Mouse (Mus musculus): ENCODE measurements around the gene Cyth4. TPM values are rescaled to one million over a fixed set of nuclear protein-coding genes. Genes with fewer than 3 reads are reported as not detected.

Gene Cyth4
- polyA plus RNA-seq, 1 experiment, result 14.0 TPM

DNA sequence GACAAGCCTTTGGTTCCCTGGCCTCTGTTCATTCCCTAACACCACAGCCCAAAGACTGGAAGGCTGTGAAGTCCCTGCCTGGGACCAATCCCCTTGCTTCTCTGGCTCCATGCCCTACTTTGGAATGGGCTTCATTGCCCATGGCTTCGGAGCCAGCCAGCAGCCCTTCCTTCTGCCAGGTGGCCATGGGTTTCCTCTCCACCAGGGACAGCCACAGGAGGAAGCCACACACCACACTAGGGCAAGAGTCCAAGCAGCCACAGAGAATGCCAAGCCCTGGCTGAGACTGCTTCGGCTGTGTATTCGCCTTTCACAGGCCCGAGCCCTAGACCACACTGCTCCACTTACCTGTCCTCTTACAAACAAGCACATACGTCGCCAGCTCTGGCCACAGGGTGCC lies 9.2 kb downstream of the Cyth4 start:
- no peak overlapping the region for H3K27ac ChIP-seq (ENCODE audit: insufficient read depth, low read length)
- TF ChIP-seq POLR2A (IDR thresholded peaks at IDR 0.05; ENCODE audit: extremely low read depth, insufficient read depth, low read length), result no peak

DNA sequence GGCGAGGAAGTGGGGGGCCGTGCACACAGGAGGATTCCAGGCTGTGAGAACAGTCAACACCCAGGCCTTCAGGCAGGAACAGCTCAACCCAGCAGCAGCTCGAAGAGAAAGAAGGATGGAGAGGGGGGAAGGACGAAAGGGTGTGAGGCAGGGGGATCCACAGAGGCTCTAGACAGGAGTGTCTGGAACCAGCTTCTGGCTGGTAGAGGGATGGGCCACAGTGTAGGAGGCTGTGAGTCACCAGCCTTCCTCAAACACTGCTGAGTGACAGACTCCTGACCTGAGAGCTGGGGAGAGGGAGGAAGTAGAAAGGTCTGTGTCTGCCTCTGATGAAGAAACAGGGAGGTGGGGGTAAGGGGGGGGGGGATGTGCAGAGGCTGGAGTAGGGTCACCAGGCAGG lies 10.6 kb downstream of the Cyth4 start:
- TF ChIP-seq POLR2A (IDR thresholded peaks at IDR 0.05; ENCODE audit: extremely low read depth, insufficient read depth, low read length) (no peak), CTCF (IDR thresholded peaks at IDR 0.05; ENCODE audit: extremely low read depth, insufficient read depth, low read length) (no peak)
- Histone ChIP-seq H3K4me3 (ENCODE audit: insufficient read depth, low read length) (no peak overlapping the region), H3K4me1 (ENCODE audit: control insufficient read depth, insufficient read depth, low read length) (peaks cover 4% of the 10 kb centered on the region)

More for the DNA sequence above, 9.2 kb downstream of the Cyth4 start:
- no peak overlapping the region for H3K4me3 ChIP-seq (ENCODE audit: insufficient read depth, low read length)
- peaks cover 2% of the 10 kb centered on the region for H3K4me1 ChIP-seq (ENCODE audit: control insufficient read depth, insufficient read depth, low read length)

DNA sequence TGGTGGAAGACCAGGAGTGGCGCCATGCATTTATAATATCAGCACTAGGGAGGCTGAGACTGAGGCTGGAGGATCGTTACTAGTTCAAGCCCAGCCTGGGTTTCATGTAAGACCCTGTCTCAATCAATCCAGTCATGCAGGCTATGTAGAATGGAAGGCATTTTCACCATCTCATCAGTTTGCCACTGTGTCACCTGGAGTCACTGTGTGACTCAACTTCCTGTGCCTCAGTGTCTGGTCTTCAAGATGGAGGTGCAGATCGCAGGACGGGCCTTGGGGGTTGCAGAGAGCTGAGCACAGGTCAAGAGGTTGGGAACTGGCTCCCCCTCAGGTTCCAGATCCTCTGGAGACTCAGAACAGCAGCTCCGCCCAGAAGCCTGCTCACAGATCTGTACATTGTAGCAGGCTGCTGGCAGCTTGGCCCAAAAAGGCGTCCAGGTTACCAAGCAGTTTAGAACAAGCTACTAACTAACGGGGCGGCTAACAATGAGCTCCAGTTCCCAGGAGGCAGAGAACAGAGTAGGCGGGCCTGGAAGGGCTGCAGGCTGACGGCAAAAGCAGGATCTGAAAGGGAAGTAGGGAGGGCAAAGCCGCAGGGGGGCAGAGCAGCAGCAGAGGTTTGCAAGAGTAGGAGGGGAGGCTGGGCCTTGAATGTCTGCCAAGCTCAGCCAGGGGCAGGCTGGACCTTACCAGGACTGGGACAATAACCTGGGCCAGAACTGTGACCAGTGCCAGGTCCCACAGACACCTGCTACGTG lies 14.0 kb downstream of the Cyth4 start:
- Histone ChIP-seq H3K4me1 (ENCODE audit: control insufficient read depth, insufficient read depth, low read length) (peaks cover 4% of the 10 kb centered on the region), H3K27ac (ENCODE audit: insufficient read depth, low read length) (no peak overlapping the region), H3K4me3 (ENCODE audit: insufficient read depth, low read length) (no peak overlapping the region)
- no peak for TF ChIP-seq POLR2A (IDR thresholded peaks at IDR 0.05; ENCODE audit: extremely low read depth, insufficient read depth, low read length)
- no peak for TF ChIP-seq CTCF (IDR thresholded peaks at IDR 0.05; ENCODE audit: extremely low read depth, insufficient read depth, low read length)

More for the DNA sequence above, 10.6 kb downstream of the Cyth4 start:
- H3K27ac ChIP-seq (ENCODE audit: insufficient read depth, low read length), result no peak overlapping the region

DNA sequence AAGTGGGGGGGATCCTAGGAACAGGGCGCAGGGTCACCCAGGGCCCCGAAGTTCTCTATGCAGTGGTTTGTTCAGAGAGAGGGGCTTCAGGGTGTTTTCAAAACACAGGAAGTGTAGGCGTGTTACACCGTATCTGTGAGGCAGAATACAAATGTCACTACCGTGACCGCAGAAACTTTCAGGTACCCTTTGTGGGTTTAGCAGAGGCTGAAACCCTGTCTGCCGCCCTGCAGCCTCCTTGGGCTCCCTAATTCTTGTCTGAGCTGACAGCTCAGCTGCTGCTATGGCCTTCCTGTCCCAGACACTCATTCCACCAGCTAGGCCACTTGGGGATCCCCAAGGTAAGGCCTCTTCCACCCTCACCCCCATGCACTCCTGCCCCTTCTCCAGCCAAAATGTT lies 17.7 kb downstream of the Cyth4 start:
- Histone ChIP-seq H3K4me1 (ENCODE audit: control insufficient read depth, insufficient read depth, low read length) (peaks cover 4% of the 10 kb centered on the region), H3K27ac (ENCODE audit: insufficient read depth, low read length) (no peak overlapping the region), H3K4me3 (ENCODE audit: insufficient read depth, low read length) (no peak overlapping the region)
- no peak for TF ChIP-seq POLR2A (IDR thresholded peaks at IDR 0.05; ENCODE audit: extremely low read depth, insufficient read depth, low read length)
- no peak for TF ChIP-seq CTCF (IDR thresholded peaks at IDR 0.05; ENCODE audit: extremely low read depth, insufficient read depth, low read length)

DNA sequence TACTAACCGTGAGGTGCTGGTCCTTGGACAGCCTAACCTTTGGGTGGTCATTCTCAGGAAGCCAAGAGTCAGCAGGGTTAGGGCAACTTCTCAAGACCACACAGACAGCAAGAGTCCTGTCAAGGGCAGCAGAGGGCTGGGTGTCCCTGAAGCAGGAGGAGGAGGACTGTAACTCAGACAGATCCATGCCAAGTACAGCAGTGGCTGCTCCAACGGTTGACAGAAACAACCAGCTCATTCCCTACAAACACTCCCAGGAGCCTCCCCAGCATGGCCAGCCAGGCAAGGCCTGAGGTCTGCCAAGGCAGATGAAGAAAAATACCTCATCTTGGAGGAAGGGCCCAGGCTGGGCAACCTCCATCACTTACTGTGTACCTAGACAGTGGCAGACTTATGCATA lies 20.1 kb downstream of the Cyth4 start:
- no peak overlapping the region for H3K4me3 ChIP-seq (ENCODE audit: insufficient read depth, low read length)
- TF ChIP-seq POLR2A (IDR thresholded peaks at IDR 0.05; ENCODE audit: extremely low read depth, insufficient read depth, low read length), result no peak
- no peak for TF ChIP-seq CTCF (IDR thresholded peaks at IDR 0.05; ENCODE audit: extremely low read depth, insufficient read depth, low read length)
- no peak overlapping the region for H3K27ac ChIP-seq (ENCODE audit: insufficient read depth, low read length)
- no peaks in the 10 kb centered on the region for H3K4me1 ChIP-seq (ENCODE audit: control insufficient read depth, insufficient read depth, low read length)

DNA sequence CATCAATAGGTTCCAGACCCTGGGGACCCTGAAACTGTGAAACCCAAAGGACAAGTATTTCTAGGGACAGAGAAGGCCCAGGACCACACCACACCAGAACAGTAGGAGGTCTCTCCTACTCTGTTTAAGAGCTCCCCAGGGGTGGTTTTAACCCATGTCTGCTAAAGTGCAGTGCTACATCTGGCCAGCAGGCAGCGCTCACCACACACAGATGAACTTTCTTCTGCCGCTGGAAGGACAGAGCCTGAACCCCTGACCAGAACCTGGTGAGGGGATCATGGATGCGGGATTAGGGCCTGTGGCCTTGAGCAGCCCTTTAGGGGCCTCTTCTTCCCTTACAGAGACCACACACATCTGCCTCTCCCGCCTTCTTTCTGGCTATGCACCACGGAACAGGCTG lies 26.6 kb downstream of the Cyth4 start:
- Histone ChIP-seq H3K4me1 (ENCODE audit: control insufficient read depth, insufficient read depth, low read length) (no peaks in the 10 kb centered on the region), H3K27ac (ENCODE audit: insufficient read depth, low read length) (no peak overlapping the region), H3K4me3 (ENCODE audit: insufficient read depth, low read length) (no peak overlapping the region)
- TF ChIP-seq CTCF (IDR thresholded peaks at IDR 0.05; ENCODE audit: extremely low read depth, insufficient read depth, low read length), result peak; percentile 99
- TF ChIP-seq POLR2A (IDR thresholded peaks at IDR 0.05; ENCODE audit: extremely low read depth, insufficient read depth, low read length), result no peak

DNA sequence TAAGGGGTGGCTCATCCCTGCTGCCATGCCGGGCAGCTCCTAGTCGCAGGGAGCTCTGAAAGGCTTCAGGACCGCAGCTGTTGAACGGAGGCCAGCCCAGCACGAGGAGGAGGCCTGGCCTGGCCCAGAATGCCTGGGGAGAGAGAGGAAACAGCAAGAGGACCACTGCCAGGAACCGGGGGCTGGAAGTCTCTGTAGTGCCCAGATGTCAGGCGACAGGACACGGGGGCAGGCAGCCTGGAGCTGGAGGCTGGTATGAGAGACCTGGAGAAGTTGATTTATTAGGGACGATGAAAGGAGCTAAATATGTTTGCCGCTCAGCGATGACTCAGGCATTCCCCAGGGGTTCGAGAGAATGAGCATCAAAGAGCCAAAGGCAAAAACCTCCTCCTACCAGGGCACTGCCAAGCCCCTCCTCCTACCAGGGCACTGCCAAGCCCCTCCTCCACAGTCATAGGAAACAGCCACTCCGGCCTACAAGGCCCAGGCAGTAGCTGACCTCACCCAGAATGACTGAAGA lies 27.6 kb downstream of the Cyth4 start:
- H3K27ac ChIP-seq (ENCODE audit: insufficient read depth, low read length), result peak overlapping the region; percentile 48
- TF ChIP-seq POLR2A (IDR thresholded peaks at IDR 0.05; ENCODE audit: extremely low read depth, insufficient read depth, low read length), result no peak
- no peak for TF ChIP-seq CTCF (IDR thresholded peaks at IDR 0.05; ENCODE audit: extremely low read depth, insufficient read depth, low read length)
- H3K4me1 ChIP-seq (ENCODE audit: control insufficient read depth, insufficient read depth, low read length), result no peaks in the 10 kb centered on the region
- no peak overlapping the region for H3K4me3 ChIP-seq (ENCODE audit: insufficient read depth, low read length)

DNA sequence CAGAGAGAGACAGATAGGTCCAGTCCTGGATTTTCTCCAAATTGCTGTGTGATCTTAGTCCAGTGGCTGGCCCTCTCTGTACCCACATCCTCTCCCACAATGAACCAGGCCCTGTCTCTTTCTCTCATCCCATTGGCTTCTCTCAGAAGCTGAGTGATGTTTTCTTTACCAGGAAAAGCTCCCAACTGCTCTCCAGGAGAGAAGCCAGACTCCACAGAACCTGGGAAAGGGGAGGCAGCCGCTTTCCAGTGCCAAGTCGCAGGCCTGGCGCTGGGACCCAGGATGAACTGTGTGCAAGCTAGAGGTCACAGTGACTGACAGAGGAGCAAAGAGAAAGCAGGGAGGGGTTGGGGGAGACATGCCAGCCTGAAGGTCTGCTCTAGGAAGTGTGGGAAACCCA lies 28.1 kb downstream of the Cyth4 start:
- 0 out of 2 replicates have a peak overlapping the region, but pooled peaks have one; percentile 48 for H3K27ac ChIP-seq (ENCODE audit: insufficient read depth, low read length)
- no peak for TF ChIP-seq CTCF (IDR thresholded peaks at IDR 0.05; ENCODE audit: extremely low read depth, insufficient read depth, low read length)
- H3K4me3 ChIP-seq (ENCODE audit: insufficient read depth, low read length), result no peak overlapping the region
- H3K4me1 ChIP-seq (ENCODE audit: control insufficient read depth, insufficient read depth, low read length), result no peaks in the 10 kb centered on the region

DNA sequence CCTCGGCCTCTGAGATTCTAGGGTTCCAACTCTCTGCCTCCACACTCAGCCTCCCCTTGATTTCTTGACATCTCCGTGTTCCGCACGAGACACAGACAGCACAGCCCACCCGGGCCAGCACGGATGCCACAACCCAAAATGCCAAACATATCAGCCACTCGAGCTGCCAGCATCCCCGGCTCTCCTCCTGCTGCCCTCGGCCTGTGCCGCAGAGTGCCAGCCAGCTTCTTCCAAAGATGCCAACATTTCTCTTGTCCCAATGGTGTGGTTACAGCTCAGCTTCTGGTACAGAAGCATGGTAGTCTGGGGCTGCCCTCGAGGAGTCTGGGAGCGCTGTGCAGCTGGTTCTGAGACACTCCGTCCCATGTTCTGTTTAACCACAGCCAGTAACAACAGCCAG lies 29.4 kb downstream of the Cyth4 start:
- H3K27ac ChIP-seq (ENCODE audit: insufficient read depth, low read length), result no peak overlapping the region
- no peaks in the 10 kb centered on the region for H3K4me1 ChIP-seq (ENCODE audit: control insufficient read depth, insufficient read depth, low read length)
- TF ChIP-seq CTCF (IDR thresholded peaks at IDR 0.05; ENCODE audit: extremely low read depth, insufficient read depth, low read length), result no peak
- H3K4me3 ChIP-seq (ENCODE audit: insufficient read depth, low read length), result no peak overlapping the region

DNA sequence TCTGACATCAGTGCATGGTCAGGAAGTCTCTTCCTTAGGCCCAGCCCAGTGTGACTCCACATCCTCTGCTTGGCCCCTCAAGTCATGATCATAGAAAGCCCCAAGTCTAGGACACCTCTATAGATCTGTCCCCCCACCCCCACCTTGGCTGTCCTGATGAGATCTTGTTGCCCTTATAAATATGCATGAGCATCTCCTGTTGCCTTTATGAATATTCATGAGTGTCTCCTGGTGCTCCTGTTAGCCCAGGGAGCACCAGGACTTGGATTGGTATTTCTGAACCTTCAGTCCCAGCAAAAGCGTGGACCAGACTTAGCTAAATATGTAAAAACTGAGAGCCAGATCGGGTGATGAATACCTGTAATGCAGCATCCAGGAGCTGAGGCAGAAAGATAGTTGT lies 35.5 kb downstream of the Cyth4 start:
- H3K27ac ChIP-seq (ENCODE audit: insufficient read depth, low read length), result no peak overlapping the region
- H3K4me1 ChIP-seq (ENCODE audit: control insufficient read depth, insufficient read depth, low read length), result peaks cover 15% of the 10 kb centered on the region
- H3K4me3 ChIP-seq (ENCODE audit: insufficient read depth, low read length), result no peak overlapping the region
- no peak for TF ChIP-seq CTCF (IDR thresholded peaks at IDR 0.05; ENCODE audit: extremely low read depth, insufficient read depth, low read length)
- TF ChIP-seq POLR2A (IDR thresholded peaks at IDR 0.05; ENCODE audit: extremely low read depth, insufficient read depth, low read length), result no peak

Data from cortical plate, adult 2 months (tissue).